In the genomic region with DNA sequence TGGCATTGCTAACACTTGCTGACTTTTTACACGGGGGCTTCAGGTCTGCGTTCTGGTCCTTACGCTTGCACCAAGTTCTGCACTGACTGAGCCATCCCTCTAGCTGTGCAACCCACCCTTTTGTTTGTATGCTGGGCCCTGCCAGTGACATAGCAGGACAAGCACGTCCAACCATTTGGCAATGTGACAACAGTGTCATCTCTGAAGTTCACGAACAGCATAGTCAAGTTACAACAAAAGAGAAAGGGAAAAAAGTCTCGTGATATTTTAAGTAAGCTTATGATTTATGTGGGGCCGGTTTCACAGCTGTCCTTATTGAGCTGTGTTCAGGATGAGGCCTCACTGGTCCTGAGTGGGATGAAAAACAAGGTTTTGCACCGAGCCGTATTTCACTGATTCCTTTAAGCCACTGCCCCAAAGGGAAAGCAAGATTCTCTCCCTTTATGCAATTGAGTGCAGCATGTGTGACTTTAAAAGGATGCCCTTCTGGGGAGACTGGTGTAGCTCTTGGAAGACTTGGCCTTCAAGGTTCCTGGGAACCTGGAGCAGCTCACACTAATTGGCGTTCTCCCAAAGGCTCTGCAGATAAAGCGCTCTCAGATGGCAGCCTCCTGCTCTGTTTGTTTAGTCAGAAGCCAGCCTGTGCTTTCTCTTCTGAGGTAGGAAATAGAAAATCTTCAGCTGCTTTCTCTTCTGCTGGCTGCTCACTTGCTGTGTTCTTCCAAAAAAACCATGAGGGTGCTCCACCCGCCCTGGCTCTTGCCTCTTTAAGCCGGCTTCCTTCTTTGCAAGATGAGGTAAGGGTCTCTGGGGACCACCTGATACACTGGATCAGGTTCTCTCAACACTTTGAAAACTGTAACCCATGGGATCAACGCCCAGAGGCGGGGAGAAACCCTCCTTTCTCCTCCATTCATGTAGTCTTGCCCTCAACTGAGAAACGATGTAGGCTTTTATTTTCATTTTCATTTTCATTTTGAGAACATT, we compare ENCODE assay signal across 9 mouse cellular contexts. TPM values are rescaled to one million over a fixed set of nuclear protein-coding genes. Genes with fewer than 3 reads are reported as not detected.
A peak's percentile ranks its signal among the peaks of the same experiment; 100 is the strongest.
DNase-seq lines count a peak whose midpoint lies in the region; ATAC-seq and TF ChIP-seq lines count a peak whose summit lies in the region.
"Had no signal": no experiment of that assay in that cellular context is flagged by ENCODE, and none has a peak within 500 bp of the region (broad histone marks: within the 10 kb centered on the region; RNA-seq: fewer than 3 reads in every experiment).

No protein-coding gene starts in this region.

- no peaks in the 10 kb centered on the region for H3K27me3 ChIP-seq in liver, embryonic 11.5 days (replicated peaks; ENCODE audit: control insufficient read depth, insufficient read depth, low read length)
- H3K27me3 ChIP-seq in liver, embryonic 12.5 days (replicated peaks) = no peaks in the 10 kb centered on the region
- no peaks in the 10 kb centered on the region for H3K27me3 ChIP-seq in forebrain, embryonic 16.5 days (replicated peaks; ENCODE audit: control insufficient read depth, insufficient read depth, low read length)
- no peaks in the 10 kb centered on the region for H3K27me3 ChIP-seq in hindbrain, postnatal 0 days (ENCODE audit: insufficient read depth, low read length)
- H3K27me3 ChIP-seq in lung, postnatal 0 days (replicated peaks; ENCODE audit: insufficient read depth, low read length) = no peaks in the 10 kb centered on the region
- H3K27me3 ChIP-seq in stomach, postnatal 0 days (ENCODE audit: control insufficient read depth, insufficient read depth, low read length) = no peaks in the 10 kb centered on the region
- H3K27me3 ChIP-seq: midbrain, embryonic 12.5 days had no signal

- no peaks in the 10 kb centered on the region for H3K36me3 ChIP-seq in liver, embryonic 11.5 days (ENCODE audit: control insufficient read depth, insufficient read depth, low read length)
- no peaks in the 10 kb centered on the region for H3K36me3 ChIP-seq in liver, embryonic 12.5 days
- H3K36me3 ChIP-seq in forebrain, embryonic 16.5 days (ENCODE audit: control insufficient read depth, insufficient read depth) = no peaks in the 10 kb centered on the region
- no peaks in the 10 kb centered on the region for H3K36me3 ChIP-seq in hindbrain, postnatal 0 days (ENCODE audit: insufficient read depth, low read length)
- H3K36me3 ChIP-seq in lung, postnatal 0 days (ENCODE audit: insufficient read depth, low read length) = no peaks in the 10 kb centered on the region
- H3K36me3 ChIP-seq in stomach, postnatal 0 days (ENCODE audit: control insufficient read depth, insufficient read depth, low read length) = no peaks in the 10 kb centered on the region
- H3K36me3 ChIP-seq: midbrain, embryonic 12.5 days had no signal

- H3K9me3 ChIP-seq in liver, embryonic 11.5 days (ENCODE audit: control insufficient read depth, low read length) = no peaks in the 10 kb centered on the region
- no peaks in the 10 kb centered on the region for H3K9me3 ChIP-seq in liver, embryonic 12.5 days (replicated peaks)
- H3K9me3 ChIP-seq in forebrain, embryonic 16.5 days (ENCODE audit: control insufficient read depth, low read length) = no peaks in the 10 kb centered on the region
- no peaks in the 10 kb centered on the region for H3K9me3 ChIP-seq in hindbrain, postnatal 0 days (ENCODE audit: low read length)
- H3K9me3 ChIP-seq in lung, postnatal 0 days (ENCODE audit: low read length) = no peaks in the 10 kb centered on the region
- no peaks in the 10 kb centered on the region for H3K9me3 ChIP-seq in stomach, postnatal 0 days (ENCODE audit: control insufficient read depth, low read length)
- H3K9me3 ChIP-seq: midbrain, embryonic 12.5 days had no signal

- no peak overlapping the region for H3K27ac ChIP-seq in liver, embryonic 11.5 days (ENCODE audit: low read depth, low read length)
- H3K27ac ChIP-seq in liver, embryonic 12.5 days = no peak overlapping the region
- 0 out of 2 replicates have a peak overlapping the region, but pooled peaks have one; percentile 29 for H3K27ac ChIP-seq in bone marrow, adult 2 months (ENCODE audit: control insufficient read depth, insufficient read depth, low read depth, low read length, poor library complexity)
- H3K27ac ChIP-seq in forebrain, embryonic 16.5 days (ENCODE audit: low read length) = 0 out of 2 replicates have a peak overlapping the region, but pooled peaks have one; percentile 36
- H3K27ac ChIP-seq in hindbrain, postnatal 0 days = peak overlapping the region; percentile 46
- no peak overlapping the region for H3K27ac ChIP-seq in lung, postnatal 0 days (ENCODE audit: low read length)
- peak overlapping the region; percentile 87 for H3K27ac ChIP-seq in stomach, postnatal 0 days (replicated peaks)
- H3K27ac ChIP-seq: midbrain, embryonic 12.5 days had no signal

- 76% methylated on average over 16 of the region's 16 CpGs for WGBS in liver, embryonic 11.5 days
- 64% methylated on average over 16 of the region's 16 CpGs for WGBS in liver, embryonic 12.5 days (ENCODE audit: insufficient replicate concordance)
- 38% methylated on average over 16 of the region's 16 CpGs for WGBS in bone marrow, adult 2 months
- WGBS in forebrain, embryonic 16.5 days = 78% methylated on average over 16 of the region's 16 CpGs
- 50% methylated on average over 16 of the region's 16 CpGs for WGBS in hindbrain, postnatal 0 days
- 48% methylated on average over 16 of the region's 16 CpGs for WGBS in lung, postnatal 0 days
- 31% methylated on average over 16 of the region's 16 CpGs for WGBS in stomach, postnatal 0 days

- H3K4me1 ChIP-seq in liver, embryonic 11.5 days (replicated peaks; ENCODE audit: control insufficient read depth, insufficient read depth, low read length) = 0 out of 2 replicates have a peak, but pooled peaks cover 3% of the 10 kb centered on the region
- H3K4me1 ChIP-seq in liver, embryonic 12.5 days = peaks cover 9% of the 10 kb centered on the region
- H3K4me1 ChIP-seq in bone marrow, adult 2 months (ENCODE audit: control insufficient read depth, insufficient read depth, low read length) = no peaks in the 10 kb centered on the region; the same call in 1 of the 2 replicates
- H3K4me1 ChIP-seq in forebrain, embryonic 16.5 days (replicated peaks; ENCODE audit: control insufficient read depth, insufficient read depth, low read length) = peaks cover 20% of the 10 kb centered on the region
- peaks cover 23% of the 10 kb centered on the region for H3K4me1 ChIP-seq in hindbrain, postnatal 0 days (ENCODE audit: insufficient read depth, low read length)
- peaks cover 3% of the 10 kb centered on the region; the same call in 1 of the 2 replicates for H3K4me1 ChIP-seq in lung, postnatal 0 days (ENCODE audit: insufficient read depth, low read depth, low read length)
- H3K4me1 ChIP-seq in stomach, postnatal 0 days (replicated peaks; ENCODE audit: control insufficient read depth, insufficient read depth) = peaks cover 4% of the 10 kb centered on the region; the same call in 1 of the 2 replicates

- no peak for TF ChIP-seq CTCF in bone marrow, adult 2 months (IDR thresholded peaks at IDR 0.05; ENCODE audit: control insufficient read depth, insufficient read depth, low read length)
- no peak for TF ChIP-seq CTCF in hindbrain, postnatal 0 days (IDR thresholded peaks at IDR 0.05; ENCODE audit: low read depth)
- TF ChIP-seq CTCF in lung, postnatal 0 days (IDR thresholded peaks at IDR 0.05) = no peak
- TF ChIP-seq CTCF in stomach, postnatal 0 days (IDR thresholded peaks at IDR 0.05; ENCODE audit: low read depth) = no peak

- no peak for TF ChIP-seq EP300 in lung, postnatal 0 days (IDR thresholded peaks at IDR 0.05)
- no peak for TF ChIP-seq EP300 in stomach, postnatal 0 days (optimal IDR thresholded peaks at IDR 0.05)

- no peak overlapping the region for H3K4me2 ChIP-seq in liver, embryonic 11.5 days
- H3K4me2 ChIP-seq in liver, embryonic 12.5 days = no peak overlapping the region
- H3K4me2 ChIP-seq in forebrain, embryonic 16.5 days (ENCODE audit: low read length) = no peak overlapping the region
- peak overlapping the region; percentile 7; the same call in 1 of the 2 replicates for H3K4me2 ChIP-seq in hindbrain, postnatal 0 days (ENCODE audit: low read depth, low read length)
- peak overlapping the region; percentile 43 for H3K4me2 ChIP-seq in lung, postnatal 0 days (replicated peaks; ENCODE audit: low read depth, low read length)
- peak overlapping the region; percentile 50 for H3K4me2 ChIP-seq in stomach, postnatal 0 days (replicated peaks; ENCODE audit: low read depth)
- H3K4me2 ChIP-seq: midbrain, embryonic 12.5 days had no signal

- H3K4me3 ChIP-seq in liver, embryonic 11.5 days (ENCODE audit: low read depth, low read length) = no peak overlapping the region
- no peak overlapping the region for H3K4me3 ChIP-seq in liver, embryonic 12.5 days
- H3K4me3 ChIP-seq in bone marrow, adult 2 months (replicated peaks; ENCODE audit: control insufficient read depth, low read depth, low read length) = peak overlapping the region; percentile 12
- H3K4me3 ChIP-seq in forebrain, embryonic 16.5 days (replicated peaks; ENCODE audit: low read length) = no peak overlapping the region
- H3K4me3 ChIP-seq in hindbrain, postnatal 0 days (ENCODE audit: low read length) = no peak overlapping the region
- H3K4me3 ChIP-seq in lung, postnatal 0 days (ENCODE audit: low read depth, low read length) = peak overlapping the region; percentile 14; the same call in 1 of the 2 replicates
- peak overlapping the region; percentile 23 for H3K4me3 ChIP-seq in stomach, postnatal 0 days (ENCODE audit: low read depth, low read length)
- H3K4me3 ChIP-seq: midbrain, embryonic 12.5 days had no signal

- ATAC-seq in liver, embryonic 11.5 days (replicated peaks; ENCODE audit: low FRiP score) = 0 out of 2 replicates have a peak, but pooled peaks have one; percentile 23
- ATAC-seq in liver, embryonic 12.5 days = no peak
- no peak; the same call in 1 of the 2 replicates for ATAC-seq in forebrain, embryonic 16.5 days
- ATAC-seq in hindbrain, postnatal 0 days = peak; percentile 46
- ATAC-seq in lung, postnatal 0 days = peak; percentile 37; the same call in 1 of the 2 replicates
- peak; percentile 68 for ATAC-seq in stomach, postnatal 0 days (ENCODE audit: low FRiP score, low TSS enrichment)

- H3K9ac ChIP-seq in liver, embryonic 11.5 days (ENCODE audit: low read depth, low read length) = no peak overlapping the region
- H3K9ac ChIP-seq in liver, embryonic 12.5 days = no peak overlapping the region
- H3K9ac ChIP-seq in forebrain, embryonic 16.5 days (replicated peaks; ENCODE audit: low read depth, low read length) = no peak overlapping the region
- no peak overlapping the region for H3K9ac ChIP-seq in hindbrain, postnatal 0 days (replicated peaks; ENCODE audit: low read length)
- H3K9ac ChIP-seq in lung, postnatal 0 days (replicated peaks; ENCODE audit: low read depth) = no peak overlapping the region
- H3K9ac ChIP-seq in stomach, postnatal 0 days (ENCODE audit: low read length) = no peak overlapping the region; the same call in 1 of the 2 replicates
- H3K9ac ChIP-seq: midbrain, embryonic 12.5 days had no signal

- no peak for TF ChIP-seq POLR2A in bone marrow, adult 2 months (IDR thresholded peaks at IDR 0.05; ENCODE audit: borderline replicate concordance, control insufficient read depth, low read depth, low read length)

- DNase-seq in liver, embryonic 11.5 days (ENCODE audit: low spot score) = no peak
- DNase-seq in hindbrain, postnatal 0 days (ENCODE audit: low spot score) = peak; percentile 71
- DNase-seq in lung, postnatal 0 days (ENCODE audit: low spot score) = peak; percentile 58
- peak; percentile 69 for DNase-seq in stomach, postnatal 0 days (ENCODE audit: low spot score)
- DNase-seq in embryo, embryonic 9.5 days (ENCODE audit: extremely low spot score) = no peak

RNA-seq across cellular contexts. Expression of a gene that starts 34.5 kb away (rescaled TPM):
- 0.38 and 0.86 TPM in 2 replicates for polyA plus RNA-seq in liver, embryonic 11.5 days (2014; fragmentation: Nextera tagmentation; extraction: Ambion mirVana)
- 0.44 and 0.48 TPM in 2 replicates for polyA plus RNA-seq in liver, embryonic 12.5 days (2016; fragmentation: Nextera tagmentation; extraction: Ambion mirVana)
- not detected in 2 replicates for polyA plus RNA-seq in bone marrow, adult 2 months (2011; ENCODE audit: insufficient read depth, insufficient read length, low replicate concordance, missing spikeins)
- polyA plus RNA-seq in forebrain, embryonic 16.5 days (2015; fragmentation: Nextera tagmentation; extraction: Ambion mirVana) = 5.4 and 8.0 TPM in 2 replicates
- 1.2 and 4.2 TPM in 2 replicates for total RNA-seq in hindbrain, postnatal 0 days (2014; rRNA removed)
- polyA plus RNA-seq in hindbrain, postnatal 0 days (2015; fragmentation: Nextera tagmentation; extraction: Ambion mirVana) = 10.0 and 11.6 TPM in 2 replicates
- 1.0 and 1.4 TPM in 2 replicates for polyA plus RNA-seq in lung, postnatal 0 days (2015; fragmentation: Nextera tagmentation; extraction: Ambion mirVana)
- polyA plus RNA-seq in stomach, postnatal 0 days (2015; fragmentation: Nextera tagmentation; extraction: Ambion mirVana) = 3.3 TPM in 2 replicates

RNA-seq across cellular contexts. Expression of a gene that starts 35.3 kb away (rescaled TPM):
- polyA plus RNA-seq in liver, embryonic 11.5 days (2014; fragmentation: Nextera tagmentation; extraction: Ambion mirVana) = 0.86 and 1.3 TPM in 2 replicates
- polyA plus RNA-seq in liver, embryonic 12.5 days (2016; fragmentation: Nextera tagmentation; extraction: Ambion mirVana) = 0.60 and 0.72 TPM in 2 replicates
- 2.2 and 3.6 TPM in 2 replicates for polyA plus RNA-seq in bone marrow, adult 2 months (2011; ENCODE audit: insufficient read depth, insufficient read length, low replicate concordance, missing spikeins)
- polyA plus RNA-seq in forebrain, embryonic 16.5 days (2015; fragmentation: Nextera tagmentation; extraction: Ambion mirVana) = 14.4 and 15.1 TPM in 2 replicates
- total RNA-seq in hindbrain, postnatal 0 days (2014; rRNA removed) = 123 and 128 TPM in 2 replicates
- 16.4 and 16.8 TPM in 2 replicates for polyA plus RNA-seq in hindbrain, postnatal 0 days (2015; fragmentation: Nextera tagmentation; extraction: Ambion mirVana)
- polyA plus RNA-seq in lung, postnatal 0 days (2015; fragmentation: Nextera tagmentation; extraction: Ambion mirVana) = 1.8 TPM in 2 replicates
- polyA plus RNA-seq in stomach, postnatal 0 days (2015; fragmentation: Nextera tagmentation; extraction: Ambion mirVana) = 2.6 and 3.2 TPM in 2 replicates

Comparison
In these comparisons a context has a peak if more than half of its experiments do, and no peak if none do; other contexts are left out.
1. ATAC-seq: peak in liver, embryonic 11.5 days (single experiment), hindbrain, postnatal 0 days (single experiment), lung, postnatal 0 days (single experiment) and stomach, postnatal 0 days (single experiment); none in liver, embryonic 12.5 days (single experiment) and forebrain, embryonic 16.5 days (single experiment).
2. DNase-seq: peak in hindbrain, postnatal 0 days (single experiment), lung, postnatal 0 days (single experiment) and stomach, postnatal 0 days (single experiment); none in liver, embryonic 11.5 days (single experiment) and embryo, embryonic 9.5 days (single experiment).
3. H3K27ac ChIP-seq: peak in bone marrow, adult 2 months (single experiment), forebrain, embryonic 16.5 days (single experiment), hindbrain, postnatal 0 days (single experiment) and stomach, postnatal 0 days (single experiment); none in liver, embryonic 11.5 days (single experiment), liver, embryonic 12.5 days (single experiment) and lung, postnatal 0 days (single experiment).
4. H3K4me2 ChIP-seq: peak in hindbrain, postnatal 0 days (single experiment), lung, postnatal 0 days (single experiment) and stomach, postnatal 0 days (single experiment); none in liver, embryonic 11.5 days (single experiment), liver, embryonic 12.5 days (single experiment) and forebrain, embryonic 16.5 days (single experiment).
5. H3K4me3 ChIP-seq: peak in bone marrow, adult 2 months (single experiment), lung, postnatal 0 days (single experiment) and stomach, postnatal 0 days (single experiment); none in liver, embryonic 11.5 days (single experiment), liver, embryonic 12.5 days (single experiment), forebrain, embryonic 16.5 days (single experiment) and hindbrain, postnatal 0 days (single experiment).